Mouse (Mus musculus) liver, postnatal 0 days (tissue): ENCODE results near the gene Gak. TPM values are rescaled to one million over a fixed set of nuclear protein-coding genes. Genes with fewer than 3 reads are reported as not detected.

Experiments
- ATAC-seq: fragments of 200-750 bp; cut with Nextera tagmentation; 2 replicates; pipeline ENCODE4 v1.8.0; 2017; ENCODE audit warnings: mild to moderate bottlenecking, moderate library complexity
- DNase-seq: peaks from one replicate; pipeline ENCODE4 v3.0.0-alpha.2; 2016
- H3K27ac ChIP-seq: fragments of 300-500 bp; sonication (generic); 2 replicates; pipeline ENCODE4 v1.5.1; 2014; ENCODE audit warnings: antibody characterized with exemption, moderate library complexity, mild to moderate bottlenecking, low read depth
- H3K27me3 ChIP-seq: fragments of 300-500 bp; sonication (generic); 2 replicates; pipeline ENCODE4 v1.6.1; 2014; ENCODE audit warnings: low read length, control low read depth, mixed read lengths; ENCODE audit not compliant: insufficient read depth
- H3K36me3 ChIP-seq: fragments of 300-500 bp; sonication (generic); replicated peaks from 2 replicates; pipeline ENCODE4 v1.6.1; 2014; ENCODE audit warnings: mild to moderate bottlenecking, control low read depth, low read length, moderate library complexity, mixed read lengths; ENCODE audit not compliant: insufficient read depth
- H3K4me1 ChIP-seq: fragments of 300-500 bp; sonication (generic); 2 replicates; pipeline ENCODE4 v1.6.1; 2014; ENCODE audit warnings: antibody characterized with exemption, mild to moderate bottlenecking, control low read depth; ENCODE audit not compliant: insufficient read depth
- H3K4me2 ChIP-seq: fragments of 300-500 bp; sonication (generic); 2 replicates; pipeline ENCODE4 v1.6.1; 2014; ENCODE audit warnings: low read depth, mild to moderate bottlenecking, low read length, moderate library complexity, mixed read lengths
- H3K4me3 ChIP-seq: fragments of 300-500 bp; sonication (generic); 2 replicates; pipeline ENCODE4 v1.5.1; 2014; ENCODE audit warnings: low read depth, low read length
- H3K9ac ChIP-seq: fragments of 300-500 bp; sonication (generic); replicated peaks from 2 replicates; pipeline ENCODE4 v1.6.1; 2014; ENCODE audit warnings: mild to moderate bottlenecking, moderate library complexity
- H3K9me3 ChIP-seq: fragments of 300-500 bp; sonication (generic); 2 replicates; pipeline ENCODE4 v1.6.1; 2016; ENCODE audit warnings: mild to moderate bottlenecking, control low read depth, low read length, mixed read lengths
- CTCF ChIP-seq: sonication (generic); IDR thresholded peaks from 2 replicates; pipeline ENCODE4 v1.5.1; 2016; ENCODE audit warnings: antibody characterized with exemption, low read depth
- EP300 ChIP-seq: IDR thresholded peaks from 2 replicates; pipeline ENCODE4 v1.6.1; 2016; ENCODE audit warnings: antibody characterized with exemption, low read depth, mild to moderate bottlenecking
- WGBS: fragments of 180-500 bp; shearing (Covaris S2); extraction: QIAGEN DNeasy Blood & Tissue Kit; methylation state at CpG from one replicate; pipeline ENCODE4 v1.1.7; 2014; ENCODE audit not compliant: insufficient replicate concordance; 5-methylcytosine and 5-hydroxymethylcytosine counted together
- polyA plus RNA-seq: library from polyadenylated mRNA; unstranded; fragments of >200 nt; fragmentation: Nextera tagmentation; extraction: Ambion mirVana; gene quantifications from 2 replicates; pipeline ENCODE4 v1.2.1, GENCODE M21; 2015

The Gak gene
- polyA plus RNA-seq, 1 experiment from 2014 or later: 17.5 TPM

DNA sequence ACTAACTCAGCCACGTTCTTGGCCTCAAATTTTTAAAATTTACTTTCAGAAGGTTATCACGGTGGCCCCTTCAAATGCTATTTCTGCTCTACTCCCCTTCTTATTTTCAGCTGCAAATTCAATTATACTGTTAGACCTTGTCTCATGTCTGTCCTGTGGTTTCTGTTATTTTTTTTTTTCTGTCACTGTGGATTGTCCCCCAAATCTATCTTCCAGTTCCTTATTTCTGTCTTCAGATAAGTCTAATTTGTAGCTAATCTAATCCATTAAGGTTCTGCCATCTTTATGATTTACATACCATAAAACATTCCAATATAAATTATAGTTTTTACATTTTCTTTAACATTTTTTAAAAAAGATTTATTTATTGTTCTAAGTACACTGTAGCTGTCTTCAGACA is 37.8 kb upstream of the Gak start:
- H3K4me2 ChIP-seq: no peak overlapping the region
- peaks cover 9% of the 10 kb centered on the region for H3K4me1 ChIP-seq
- H3K9me3 ChIP-seq: no peaks in the 10 kb centered on the region
- H3K36me3 ChIP-seq: peaks cover 11% of the 10 kb centered on the region
- 60% methylated on average over 2 of the region's 2 CpGs for WGBS
- no peaks in the 10 kb centered on the region for H3K27me3 ChIP-seq
- no peak overlapping the region for H3K9ac ChIP-seq
- ATAC-seq: no peak
- H3K27ac ChIP-seq: no peak overlapping the region
- H3K4me3 ChIP-seq: no peak overlapping the region
- TF ChIP-seq CTCF: no peak
- TF ChIP-seq EP300: no peak
- no peak for DNase-seq

GRCm38 (mm10) chr5:108665066-108665465 is 35.5 kb upstream of the Gak start:
- no peak overlapping the region for H3K4me2 ChIP-seq
- ATAC-seq (no peak), DNase-seq (no peak)
- TF ChIP-seq EP300 (no peak), CTCF (no peak)
- no peaks in the 10 kb centered on the region for H3K36me3 ChIP-seq
- H3K27me3 ChIP-seq: no peaks in the 10 kb centered on the region
- no peaks in the 10 kb centered on the region for H3K9me3 ChIP-seq
- H3K4me1 ChIP-seq: peaks cover 14% of the 10 kb centered on the region
- 42% methylated on average over 3 of the region's 3 CpGs for WGBS
- no peak overlapping the region for H3K9ac ChIP-seq
- no peak overlapping the region for H3K4me3 ChIP-seq
- no peak overlapping the region for H3K27ac ChIP-seq

DNA sequence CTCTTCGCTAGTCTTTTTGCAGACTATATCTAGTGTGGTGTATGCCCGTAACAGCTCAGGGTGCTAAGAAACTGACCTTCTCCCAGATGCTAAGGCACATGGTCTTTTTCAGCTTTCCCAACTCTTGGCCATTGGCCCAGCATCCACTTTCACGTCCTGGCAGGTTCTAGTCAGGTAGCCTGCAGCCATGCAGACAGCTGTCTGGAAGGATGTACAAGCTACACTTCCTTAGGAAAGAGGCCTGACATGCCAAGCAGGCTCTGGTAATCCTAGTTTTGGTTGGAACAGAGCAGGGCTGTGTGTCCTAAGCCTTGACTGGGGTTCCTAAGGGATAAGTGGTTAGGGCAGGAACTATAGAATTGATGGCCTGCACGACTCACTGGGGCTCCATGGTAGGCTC is 33.2 kb upstream of the Gak start:
- 76% methylated on average over 4 of the region's 4 CpGs for WGBS

DNA sequence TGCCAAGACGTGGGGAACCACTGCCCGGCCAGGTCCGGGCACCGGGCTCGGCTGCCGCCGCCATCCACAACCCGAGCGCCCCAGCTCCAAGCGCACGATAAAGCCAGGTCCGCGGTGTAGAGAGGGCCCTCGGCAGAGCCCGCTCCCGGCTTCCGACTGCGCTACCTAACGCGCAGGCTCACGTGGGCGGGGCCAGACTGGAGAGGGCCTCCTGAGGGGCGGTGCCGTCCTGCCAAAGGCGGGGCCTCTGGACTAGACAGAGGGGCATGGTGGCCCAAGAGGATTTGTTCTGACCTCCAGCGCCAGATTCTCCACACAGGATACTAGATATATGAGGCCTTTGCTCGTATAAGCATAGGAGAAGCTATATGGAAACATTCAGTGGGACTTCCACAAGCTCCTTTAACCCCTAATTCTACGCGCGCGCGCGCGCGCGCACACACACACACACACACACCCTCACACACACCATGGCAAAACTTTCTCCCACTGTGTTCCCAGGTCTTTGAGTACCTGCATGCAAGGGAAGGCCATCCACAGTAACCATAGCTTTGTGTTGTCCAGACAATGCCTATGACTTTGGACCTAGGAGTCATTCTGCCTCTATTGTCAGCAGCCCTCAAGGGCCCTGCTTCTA is 31.2 kb upstream of the Gak start:
- peaks cover 15% of the 10 kb centered on the region; the same call in 1 of the 2 replicates for H3K36me3 ChIP-seq
- H3K4me3 ChIP-seq: peak overlapping the region; percentile 91
- peaks cover 18% of the 10 kb centered on the region for H3K4me1 ChIP-seq
- ATAC-seq: peak; percentile 98
- no peak for TF ChIP-seq EP300
- no peak for TF ChIP-seq CTCF
- H3K9ac ChIP-seq: peak overlapping the region; percentile 92
- H3K4me2 ChIP-seq: peak overlapping the region; percentile 98
- peak overlapping the region; percentile 83 for H3K27ac ChIP-seq
- WGBS: 18% methylated on average over 35 of the region's 36 CpGs
- peak; percentile 95 for DNase-seq
- H3K27me3 ChIP-seq: no peaks in the 10 kb centered on the region
- H3K9me3 ChIP-seq: no peaks in the 10 kb centered on the region

More for the DNA sequence above, 33.2 kb upstream of the Gak start:
- no peak for TF ChIP-seq EP300
- no peak for TF ChIP-seq CTCF
- H3K9me3 ChIP-seq: no peaks in the 10 kb centered on the region
- H3K4me3 ChIP-seq: no peak overlapping the region
- DNase-seq: no peak
- H3K4me2 ChIP-seq: no peak overlapping the region
- peaks cover 18% of the 10 kb centered on the region for H3K4me1 ChIP-seq
- ATAC-seq: no peak
- peaks cover 3% of the 10 kb centered on the region; the same call in 1 of the 2 replicates for H3K36me3 ChIP-seq
- H3K9ac ChIP-seq: no peak overlapping the region
- H3K27me3 ChIP-seq: no peaks in the 10 kb centered on the region
- H3K27ac ChIP-seq: no peak overlapping the region

- TF ChIP-seq CTCF (no peak), EP300 (no peak)
- H3K27me3 ChIP-seq: no peaks in the 10 kb centered on the region
- peak within 1 kb of the TSS; percentile 83 for H3K27ac ChIP-seq
- H3K4me2 ChIP-seq: peak within 1 kb of the TSS; percentile 98
- WGBS: 11% methylated on average over 24 of the region's 24 CpGs
- H3K9me3 ChIP-seq: no peaks in the 10 kb centered on the region
- peaks cover 22% of the 10 kb centered on the region for H3K36me3 ChIP-seq
- no peak for DNase-seq
- peak within 1 kb of the TSS; percentile 92 for H3K9ac ChIP-seq
- peak within 1 kb of the TSS; percentile 91 for H3K4me3 ChIP-seq
- peak; percentile 80 for ATAC-seq
- H3K4me1 ChIP-seq: peaks cover 18% of the 10 kb centered on the region
These were observed 30.4 kb upstream of the Gak start, which contains the start of gene Idua for GRCm38 (mm10) chr5:108659698-108660631. Idua (plus strand) TSS chr5:108660331.

GRCm38 (mm10) chr5:108658611-108659010 is 29.1 kb upstream of the Gak start:
- no peak overlapping the region for H3K4me2 ChIP-seq
- H3K27me3 ChIP-seq: no peaks in the 10 kb centered on the region
- H3K9ac ChIP-seq: no peak overlapping the region
- WGBS: 87% methylated on average over 1 of the region's 1 CpGs
- no peak overlapping the region for H3K4me3 ChIP-seq
- peaks cover 36% of the 10 kb centered on the region for H3K36me3 ChIP-seq
- TF ChIP-seq EP300: no peak
- TF ChIP-seq CTCF: no peak
- peaks cover 18% of the 10 kb centered on the region for H3K4me1 ChIP-seq
- H3K9me3 ChIP-seq: no peaks in the 10 kb centered on the region
- no peak overlapping the region for H3K27ac ChIP-seq
- no peak for DNase-seq
- no peak for ATAC-seq
